Mouse (Mus musculus): ENCODE data around the gene Ang5. TPM values are rescaled to one million over a fixed set of nuclear protein-coding genes. Genes with fewer than 3 reads are reported as not detected.
"Not testable (repeated sequence)": the region's sequence is repeated elsewhere in the genome, so short reads cannot be mapped to it uniquely, and the experiment has no call there.

Gene Ang5
- total RNA-seq (2021), result not detected
- long read RNA-seq, experiment 1, result 0 reads
- long read RNA-seq, experiment 2, result 0 reads

GRCm38 (mm10) chr14:43956769-43957168 lies at the start of gene Ang5:
Gene Ang5, plus strand, starts transcription at chr14:43957069.
- DNase-seq; intact Hi-C loops (cut with DNase I; ENCODE audit: low total_unique reads): not testable (repeated sequence)

DNA sequence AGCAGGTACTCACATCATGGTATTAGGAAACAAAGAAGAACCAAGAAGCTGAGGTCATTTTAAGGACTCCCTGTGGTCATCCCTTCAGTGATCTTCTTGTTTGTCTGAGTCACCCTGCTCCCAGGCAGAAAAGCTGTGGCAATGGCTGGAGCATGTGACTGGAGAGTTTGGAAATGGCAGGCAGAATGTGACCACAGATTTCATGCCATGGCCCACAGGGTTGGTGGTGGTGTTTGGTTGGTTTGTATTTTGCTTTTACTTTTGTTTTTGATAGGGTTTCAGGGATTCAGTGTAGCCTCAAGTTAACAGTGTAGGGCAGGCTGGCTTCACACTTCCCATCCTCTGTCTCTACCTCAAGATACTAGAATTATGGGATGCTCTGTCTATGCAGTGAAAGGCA lies 38.7 kb upstream of the Ang5 start:
- DNase-seq; intact Hi-C loops (cut with DNase I; ENCODE audit: low total_unique reads): not testable (repeated sequence)

DNA sequence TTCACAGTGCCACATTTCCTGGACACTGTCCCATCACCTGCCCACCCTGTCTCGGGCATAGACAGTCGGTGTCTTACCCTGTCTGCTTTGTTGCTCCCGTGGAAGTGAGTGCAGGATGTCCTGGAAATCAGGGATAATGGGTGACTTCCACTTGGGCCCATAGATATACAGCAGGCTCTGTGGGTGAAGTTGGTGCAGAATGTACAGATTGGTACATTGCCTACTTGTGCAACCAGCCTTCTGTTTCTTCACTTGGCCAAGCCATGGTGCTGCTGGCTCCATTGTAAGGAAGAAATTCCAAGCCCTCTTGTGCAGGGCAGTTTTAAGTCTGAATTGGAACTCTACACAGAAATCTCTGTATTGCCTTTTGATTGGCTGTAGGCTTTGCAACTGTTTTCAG lies 33.4 kb upstream of the Ang5 start, which contains the start of gene Ear10:
TSS of gene Ear10 (minus strand) at position 101 of the 400 bp plus-strand sequence.
- DNase-seq; intact Hi-C loops (cut with DNase I; ENCODE audit: low total_unique reads): not testable (repeated sequence)

GRCm38 (mm10) chr14:43924688-43925403 lies 32.0 kb upstream of the Ang5 start, which contains the start of gene Gm8113:
Gene Gm8113, plus strand, starts transcription at chr14:43925390.
- intact Hi-C loops (cut with DNase I; ENCODE audit: low total_unique reads), result not testable (repeated sequence)

DNA sequence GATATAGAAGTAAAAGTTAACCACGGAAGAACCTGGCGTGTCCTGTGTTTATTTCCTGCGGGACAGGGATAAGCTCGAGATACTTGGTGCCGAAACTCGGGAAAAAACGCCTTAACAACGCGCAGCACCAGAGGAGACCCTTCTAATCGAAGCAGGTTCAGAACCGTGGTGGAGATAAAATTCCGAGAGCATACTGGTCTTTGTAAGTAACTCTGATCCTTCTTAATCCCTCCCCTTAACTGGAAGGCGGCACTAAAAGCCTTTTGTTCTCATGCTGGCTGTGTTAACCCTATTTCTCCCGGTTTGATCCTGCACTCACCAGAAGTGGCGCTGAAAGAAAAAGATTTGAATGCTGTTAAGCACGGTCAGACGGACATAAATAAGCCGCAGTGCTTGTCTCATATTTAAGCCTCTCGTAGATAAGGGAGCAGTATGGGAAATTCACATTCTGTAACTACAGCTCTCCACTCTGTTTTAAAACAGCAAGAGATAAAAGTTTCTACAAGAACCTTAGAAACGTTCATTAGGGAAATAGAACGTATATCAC lies 31.4 kb upstream of the Ang5 start:
- DNase-seq; intact Hi-C loops (cut with DNase I; ENCODE audit: low total_unique reads): not testable (repeated sequence)

More at GRCm38 (mm10) chr14:43924688-43925403, 32.0 kb upstream of the Ang5 start, which contains the start of gene Gm8113:
- peak; percentile 36 for DNase-seq

DNA sequence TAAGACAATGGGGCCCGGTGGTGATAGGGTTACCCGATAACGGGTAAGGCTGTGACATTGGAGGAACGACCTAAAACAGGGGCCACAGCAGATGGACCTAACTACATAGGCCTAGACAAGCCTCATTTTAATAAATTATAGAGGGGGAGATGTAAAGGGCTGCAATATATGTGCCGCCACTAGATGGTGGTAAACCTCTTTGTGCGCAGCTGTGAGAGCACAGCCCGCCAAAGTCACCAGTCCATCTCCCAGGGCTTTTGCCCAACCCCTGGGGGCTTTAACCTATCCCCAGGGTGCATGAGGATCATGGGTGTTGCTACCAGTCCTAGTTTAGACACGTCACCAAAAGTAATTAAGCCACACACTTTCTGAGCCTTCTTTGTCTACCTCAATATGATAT lies 23.9 kb upstream of the Ang5 start:
- intact Hi-C loops (cut with DNase I; ENCODE audit: low total_unique reads), result not testable (repeated sequence)
- DNase-seq, result peak; percentile 3

- intact Hi-C loops (cut with DNase I; ENCODE audit: low total_unique reads); DNase-seq: not testable (repeated sequence)
Observed at GRCm38 (mm10) chr14:43933399-43933798, 23.5 kb upstream of the Ang5 start.

DNA sequence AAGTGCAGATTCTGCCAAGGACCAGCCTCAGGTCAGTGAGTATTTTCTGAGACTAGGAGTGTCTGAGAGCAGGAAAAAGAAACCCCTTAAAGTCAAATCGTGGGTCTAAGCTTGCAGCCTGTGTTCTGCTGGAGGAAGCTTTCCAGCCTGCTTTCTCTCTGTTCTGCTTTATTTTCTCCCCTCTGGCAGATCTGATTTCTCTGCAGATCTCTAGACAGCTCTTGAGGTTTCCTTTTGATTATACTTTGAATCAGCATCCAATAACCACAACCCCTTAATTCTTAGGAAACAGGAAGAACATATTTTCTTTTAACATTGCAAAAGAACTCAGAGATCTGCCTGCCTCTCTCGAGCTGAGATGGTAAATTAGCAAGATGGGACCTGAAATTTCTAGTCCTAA lies 3.5 kb upstream of the Ang5 start:
- DNase-seq; intact Hi-C loops (cut with DNase I; ENCODE audit: low total_unique reads): not testable (repeated sequence)

DNA sequence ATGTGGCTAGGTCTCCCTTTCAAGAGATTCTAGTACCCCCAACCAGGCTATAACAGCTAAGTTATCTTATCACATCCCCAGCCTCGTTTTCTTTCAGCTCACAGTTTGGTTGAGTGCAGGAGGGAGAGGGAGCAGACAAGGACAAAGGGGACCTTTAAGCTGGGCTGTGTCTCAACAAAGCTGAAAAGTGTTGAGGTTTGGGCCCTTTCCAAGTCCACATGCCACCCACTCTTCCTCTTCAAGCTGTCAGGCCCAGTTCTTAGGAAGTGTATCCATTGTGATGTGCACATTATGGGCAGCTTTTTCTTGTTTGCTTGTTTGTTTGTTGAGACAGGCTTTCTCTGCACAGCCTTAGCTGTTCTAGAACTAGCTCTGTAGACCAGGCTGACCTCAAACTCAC lies 1.8 kb upstream of the Ang5 start:
- intact Hi-C loops (cut with DNase I; ENCODE audit: low total_unique reads); DNase-seq: not testable (repeated sequence)

DNA sequence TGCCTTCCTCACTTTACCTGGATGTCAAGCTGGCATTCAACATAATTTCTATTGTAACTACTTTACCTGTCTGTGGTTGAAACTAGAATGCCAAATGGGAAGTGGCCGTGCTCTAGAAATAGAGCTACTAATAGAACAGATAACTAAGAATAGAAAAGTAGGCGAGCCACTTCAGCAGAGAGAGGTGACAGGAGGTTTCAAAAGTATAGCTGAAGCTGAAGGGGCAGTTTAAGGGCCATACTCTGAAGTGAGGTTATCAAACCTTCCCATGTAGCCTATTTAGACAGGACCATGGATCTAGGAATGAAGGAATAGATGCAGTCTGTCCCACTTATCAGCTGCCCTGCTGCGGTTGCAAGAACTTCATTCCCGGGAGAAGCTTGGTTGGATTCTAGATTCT lies 26.6 kb downstream of the Ang5 start:
- no peak for DNase-seq
- intact Hi-C loops (cut with DNase I; ENCODE audit: low total_unique reads), result no loop called here

- intact Hi-C loops (cut with DNase I; ENCODE audit: low total_unique reads), result no loop called here
- DNase-seq, result peak; percentile 40
Observed at GRCm38 (mm10) chr14:43983897-43984296, 27.0 kb downstream of the Ang5 start.

DNA sequence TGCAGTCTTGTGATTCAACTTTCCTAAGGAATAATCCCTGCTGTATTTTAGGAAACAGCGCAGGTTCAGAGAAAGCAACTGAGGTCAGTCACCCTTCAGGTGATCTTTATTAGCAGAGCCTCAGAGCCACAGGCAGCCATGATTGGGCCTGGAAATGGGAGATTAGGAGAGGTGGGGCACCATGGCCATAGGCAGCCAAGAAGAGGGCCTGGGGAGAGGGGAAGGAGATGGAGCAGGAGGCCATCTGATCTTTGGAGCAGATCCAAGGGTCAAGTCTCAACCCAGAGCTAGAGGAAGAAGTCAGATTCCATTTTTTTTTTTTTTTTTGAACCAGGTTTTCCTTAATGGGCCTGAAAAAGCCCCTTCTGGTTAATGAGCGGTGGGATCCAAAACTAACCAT lies 29.3 kb downstream of the Ang5 start:
- intact Hi-C loops (cut with DNase I; ENCODE audit: low total_unique reads), result no loop called here

DNA sequence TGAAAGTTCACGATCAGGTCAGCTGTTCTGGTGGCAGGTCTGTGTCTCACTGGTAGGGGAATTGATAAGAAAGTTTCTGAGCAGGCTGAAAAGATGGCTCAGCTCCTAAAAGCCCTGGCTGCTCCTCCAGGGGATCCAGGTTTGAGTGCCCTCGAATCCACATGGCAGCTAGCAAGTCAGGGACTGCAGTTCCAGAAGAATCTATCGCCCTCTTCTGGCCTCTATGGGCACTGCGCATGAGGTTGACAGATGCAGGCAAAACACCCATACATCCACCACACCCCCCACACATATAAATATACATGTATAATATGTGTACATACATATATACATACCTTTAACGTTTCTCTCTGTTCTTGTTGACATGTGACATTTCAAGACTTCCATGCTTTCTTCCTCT lies 30.5 kb downstream of the Ang5 start:
- intact Hi-C loops (cut with DNase I; ENCODE audit: low total_unique reads), result not testable (repeated sequence)
- peak; percentile 48 for DNase-seq

More for the DNA sequence above, 29.3 kb downstream of the Ang5 start:
- no peak for DNase-seq

- intact Hi-C loops (cut with DNase I; ENCODE audit: low total_unique reads); DNase-seq: not testable (repeated sequence)
Observed at GRCm38 (mm10) chr14:43998455-43999000, 41.7 kb downstream of the Ang5 start.

- no peak for DNase-seq
- intact Hi-C loops (cut with DNase I; ENCODE audit: low total_unique reads), result no loop called here
Observed at GRCm38 (mm10) chr14:44001600-44001999, 44.7 kb downstream of the Ang5 start.

DNA sequence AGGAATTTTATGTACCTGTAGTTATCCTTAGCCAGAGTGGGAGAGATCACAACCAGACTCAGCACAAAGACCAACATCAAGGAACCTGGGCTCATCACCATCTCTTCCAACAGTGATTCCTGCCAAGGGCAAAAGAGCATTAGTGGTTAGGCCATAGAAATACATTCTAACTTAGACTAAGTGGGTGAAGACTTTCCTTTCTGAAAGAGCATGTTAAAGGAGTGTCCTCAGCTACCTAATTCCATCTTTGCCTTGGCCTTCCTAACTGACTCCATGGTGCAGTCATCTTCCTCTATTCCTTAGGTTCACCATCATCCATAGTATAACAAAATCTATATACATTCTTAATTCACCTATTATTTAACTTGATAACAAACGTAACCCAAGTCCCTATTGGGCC lies 45.3 kb downstream of the Ang5 start, which contains the start of gene Ang6:
TSS of gene Ang6 (minus strand) at position 101 of the 400 bp plus-strand sequence.
- intact Hi-C loops (cut with DNase I; ENCODE audit: low total_unique reads), result no loop called here
- DNase-seq, result no peak

DNA sequence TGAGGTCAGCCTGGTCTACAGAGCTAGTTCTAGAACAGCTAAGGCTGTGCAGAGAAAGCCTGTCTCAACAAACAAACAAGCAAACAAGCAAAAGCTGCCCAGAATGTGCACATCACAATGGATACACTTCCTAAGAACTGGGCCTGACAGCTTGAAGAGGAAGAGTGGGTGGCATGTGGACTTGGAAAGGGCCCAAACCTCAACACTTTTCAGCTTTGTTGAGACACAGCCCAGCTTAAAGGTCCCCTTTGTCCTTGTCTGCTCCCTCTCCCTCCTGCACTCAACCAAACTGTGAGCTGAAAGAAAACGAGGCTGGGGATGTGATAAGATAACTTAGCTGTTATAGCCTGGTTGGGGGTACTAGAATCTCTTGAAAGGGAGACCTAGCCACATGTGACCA lies 51.2 kb downstream of the Ang5 start:
- intact Hi-C loops (cut with DNase I; ENCODE audit: low total_unique reads); DNase-seq: not testable (repeated sequence)

DNA sequence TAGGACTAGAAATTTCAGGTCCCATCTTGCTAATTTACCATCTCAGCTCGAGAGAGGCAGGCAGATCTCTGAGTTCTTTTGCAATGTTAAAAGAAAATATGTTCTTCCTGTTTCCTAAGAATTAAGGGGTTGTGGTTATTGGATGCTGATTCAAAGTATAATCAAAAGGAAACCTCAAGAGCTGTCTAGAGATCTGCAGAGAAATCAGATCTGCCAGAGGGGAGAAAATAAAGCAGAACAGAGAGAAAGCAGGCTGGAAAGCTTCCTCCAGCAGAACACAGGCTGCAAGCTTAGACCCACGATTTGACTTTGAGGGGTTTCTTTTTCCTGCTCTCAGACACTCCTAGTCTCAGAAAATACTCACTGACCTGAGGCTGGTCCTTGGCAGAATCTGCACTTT lies 52.8 kb downstream of the Ang5 start:
- intact Hi-C loops (cut with DNase I; ENCODE audit: low total_unique reads); DNase-seq: not testable (repeated sequence)
